In the genomic region with DNA sequence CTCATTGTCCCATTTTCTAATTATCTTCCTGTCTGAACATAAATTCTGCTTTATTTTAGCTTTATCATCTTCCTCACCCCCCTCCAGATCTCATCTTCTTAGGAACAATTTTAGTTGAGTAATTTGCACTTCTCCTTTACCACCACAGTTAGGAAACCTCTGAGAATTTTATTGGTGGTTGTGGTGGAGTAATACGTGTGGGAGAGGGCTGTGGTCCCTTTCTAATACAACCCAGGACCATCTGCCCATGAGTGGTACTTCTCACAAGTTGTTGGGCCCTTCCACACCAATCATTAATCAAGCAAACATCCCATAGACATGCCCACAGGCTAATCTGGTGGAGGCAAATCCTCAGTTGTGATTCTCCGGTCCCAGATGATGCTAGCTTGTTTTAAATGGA, we compare ENCODE assay signal across 3 mouse cellular contexts.
ATAC-seq lines count a peak whose summit lies in the region.

No protein-coding gene starts in this region.

- ATAC-seq in common myeloid progenitor, adult 5-6 weeks (replicated peaks; ENCODE audit: low read depth, poor library complexity, severe bottlenecking) = 0 out of 2 replicates have a peak, but pooled peaks have one; percentile 18
- ATAC-seq in granulocyte monocyte progenitor cell, adult 5-6 weeks (replicated peaks; ENCODE audit: poor library complexity, severe bottlenecking) = peak; percentile 67
- ATAC-seq in megakaryocyte progenitor cell, adult 5-6 weeks (replicated peaks; ENCODE audit: poor library complexity) = peak; percentile 57
